Mouse (Mus musculus): ENCODE data around the gene Tmx2. TPM values are rescaled to one million over a fixed set of nuclear protein-coding genes. Genes with fewer than 3 reads are reported as not detected.

Tmx2 gene
- total RNA-seq, 2 experiments from 2014 or later = 183 to 192 TPM

GRCm38 (mm10) chr2:84648369-84648768 is 30.6 kb downstream of the Tmx2 start:
- intact Hi-C loops (cut with DNase I) = no loop called here
- no peak for DNase-seq (ENCODE audit: extremely low spot score in 1 of 2, low spot score in 2 of 2)

GRCm38 (mm10) chr2:84647051-84647568 is 31.8 kb downstream of the Tmx2 start:
- intact Hi-C loops (cut with DNase I) = no loop called here

GRCm38 (mm10) chr2:84646138-84646537 is 32.8 kb downstream of the Tmx2 start:
- DNase-seq (ENCODE audit: extremely low spot score in 1 of 2, low spot score in 2 of 2) = no peak
- intact Hi-C loops (cut with DNase I) = no loop called here

More at GRCm38 (mm10) chr2:84647051-84647568, 31.8 kb downstream of the Tmx2 start:
- no peak for DNase-seq (ENCODE audit: extremely low spot score in 1 of 2, low spot score in 2 of 2)

- intact Hi-C loops (cut with DNase I) = no loop called here
- no peak for DNase-seq (ENCODE audit: extremely low spot score in 1 of 2, low spot score in 2 of 2)
These were observed 38.1 kb downstream of the Tmx2 start for GRCm38 (mm10) chr2:84640833-84641232.

GRCm38 (mm10) chr2:84638428-84639220 is 40.3 kb downstream of the Tmx2 start:
- intact Hi-C loops (cut with DNase I) = no loop called here
- DNase-seq (ENCODE audit: extremely low spot score in 1 of 2, low spot score in 2 of 2) = no peak

GRCm38 (mm10) chr2:84637452-84638165 is 41.3 kb downstream of the Tmx2 start:
- intact Hi-C loops (cut with DNase I) = no loop called here
- DNase-seq (ENCODE audit: extremely low spot score in 1 of 2, low spot score in 2 of 2) = peak in 1 of 2 experiments; percentile 35

GRCm38 (mm10) chr2:84636231-84636741 is 42.7 kb downstream of the Tmx2 start:
- intact Hi-C loops (cut with DNase I) = no loop called here

GRCm38 (mm10) chr2:84635611-84636010 is 43.3 kb downstream of the Tmx2 start:
- intact Hi-C loops (cut with DNase I) = no loop called here

More at GRCm38 (mm10) chr2:84636231-84636741, 42.7 kb downstream of the Tmx2 start:
- DNase-seq (ENCODE audit: extremely low spot score in 1 of 2, low spot score in 2 of 2) = no peak

GRCm38 (mm10) chr2:84634934-84635482 is 43.9 kb downstream of the Tmx2 start:
- intact Hi-C loops (cut with DNase I) = no loop called here
- DNase-seq (ENCODE audit: extremely low spot score in 1 of 2, low spot score in 2 of 2) = peak in 1 of 2 experiments; percentile 35

More at GRCm38 (mm10) chr2:84635611-84636010, 43.3 kb downstream of the Tmx2 start:
- peak; percentile 73 to 93 for DNase-seq (ENCODE audit: extremely low spot score in 1 of 2, low spot score in 2 of 2)

GRCm38 (mm10) chr2:84634006-84634405 is 44.9 kb downstream of the Tmx2 start:
- DNase-seq (ENCODE audit: extremely low spot score in 1 of 2, low spot score in 2 of 2) = no peak
- intact Hi-C loops (cut with DNase I) = no loop called here

- intact Hi-C loops (cut with DNase I) = no loop called here
These were observed 45.9 kb downstream of the Tmx2 start for GRCm38 (mm10) chr2:84632999-84633398.

GRCm38 (mm10) chr2:84632001-84632400 is 46.9 kb downstream of the Tmx2 start:
- intact Hi-C loops (cut with DNase I) = no loop called here
- DNase-seq (ENCODE audit: extremely low spot score in 1 of 2, low spot score in 2 of 2) = no peak

More at GRCm38 (mm10) chr2:84632999-84633398, 45.9 kb downstream of the Tmx2 start:
- no peak for DNase-seq (ENCODE audit: extremely low spot score in 1 of 2, low spot score in 2 of 2)

- intact Hi-C loops (cut with DNase I) = no loop called here
- no peak for DNase-seq (ENCODE audit: extremely low spot score in 1 of 2, low spot score in 2 of 2)
These were observed 51.9 kb downstream of the Tmx2 start for GRCm38 (mm10) chr2:84627036-84627435.

- intact Hi-C loops (cut with DNase I) = no loop called here
- no peak for DNase-seq (ENCODE audit: extremely low spot score in 1 of 2, low spot score in 2 of 2)
These were observed 52.5 kb downstream of the Tmx2 start for GRCm38 (mm10) chr2:84626366-84626975.

- no peak for DNase-seq (ENCODE audit: extremely low spot score in 1 of 2, low spot score in 2 of 2)
- intact Hi-C loops (cut with DNase I) = no loop called here
These were observed 54.7 kb downstream of the Tmx2 start for GRCm38 (mm10) chr2:84624201-84624600.

- DNase-seq (ENCODE audit: extremely low spot score in 1 of 2, low spot score in 2 of 2) = no peak
- intact Hi-C loops (cut with DNase I) = no loop called here
These were observed 55.4 kb downstream of the Tmx2 start for GRCm38 (mm10) chr2:84623428-84624119.

- intact Hi-C loops (cut with DNase I) = no loop called here
- DNase-seq (ENCODE audit: extremely low spot score in 1 of 2, low spot score in 2 of 2) = no peak
These were observed 56.3 kb downstream of the Tmx2 start for GRCm38 (mm10) chr2:84622668-84623067.

All from left cerebral cortex, postnatal 10 days (tissue).